Mouse (Mus musculus) MEL (cell line): Measurements from ENCODE around the gene Galnt15. TPM values are rescaled to one million over a fixed set of nuclear protein-coding genes. Genes with fewer than 3 reads are reported as not detected.

Experiments
- DNase-seq: peaks from one replicate; pipeline ENCODE4 v3.0.0; 2011; ENCODE audit warnings: low read depth, low spot score
- H3K27ac ChIP-seq: 2 replicates; pipeline ENCODE4 v1.5.1; 2012; ENCODE audit warnings: low read depth, mild to moderate bottlenecking, control low read depth, low read length, moderate library complexity; ENCODE audit not compliant: control insufficient read depth
- H3K27me3 ChIP-seq, 2 experiments: fragments of 150-350 bp in 1 of 2; sonication (generic) in 1 of 2; 2 replicates each; pipeline ENCODE4 v1.6.1; 2012; ENCODE audit warnings: low read length in 2 of 2, mild to moderate bottlenecking in 2 of 2, improper control_type of control experiment in 1 of 2, moderate library complexity in 1 of 2; ENCODE audit not compliant: insufficient read depth in 2 of 2, control insufficient read depth in 1 of 2
- H3K36me3 ChIP-seq, 2 experiments: 2 replicates each; pipeline ENCODE4 v1.6.1; 2012 to 2014; ENCODE audit warnings: low read length in 2 of 2, improper control_type of control experiment in 1 of 2, inconsistent platforms in 1 of 2, mild to moderate bottlenecking in 1 of 2; ENCODE audit not compliant: insufficient read depth in 2 of 2, control insufficient read depth in 1 of 2
- H3K4me1 ChIP-seq, 2 experiments: fragments of 150-350 bp in 1 of 2; sonication (generic) in 1 of 2; 2 replicates each; pipeline ENCODE4 v1.6.1; 2012; ENCODE audit warnings: low read length in 2 of 2, improper control_type of control experiment in 1 of 2, mild to moderate bottlenecking in 1 of 2; ENCODE audit not compliant: insufficient read depth in 2 of 2, control insufficient read depth in 1 of 2
- H3K4me3 ChIP-seq, 2 experiments: fragments of 150-350 bp in 1 of 2; sonication (generic) in 1 of 2; 2 replicates each; pipeline ENCODE4 v1.5.1; 2012; ENCODE audit warnings: low read depth in 2 of 2, low read length in 2 of 2, mild to moderate bottlenecking in 2 of 2, moderate library complexity in 2 of 2, control low read depth in 1 of 2, improper control_type of control experiment in 1 of 2; ENCODE audit not compliant: control insufficient read depth in 1 of 2, insufficient read depth in 1 of 2
- H3K79me2 ChIP-seq: 2 replicates; pipeline ENCODE4 v1.6.1; 2012; ENCODE audit warnings: mild to moderate bottlenecking, low read length, moderate library complexity; ENCODE audit not compliant: control insufficient read depth, poor library complexity, insufficient read depth
- H3K9ac ChIP-seq: 2 replicates; pipeline ENCODE4 v1.6.1; 2012; ENCODE audit warnings: low read depth, mild to moderate bottlenecking, control low read depth, low read length, moderate library complexity; ENCODE audit not compliant: control insufficient read depth, poor library complexity, severe bottlenecking
- H3K9me3 ChIP-seq: fragments of 150-350 bp; sonication (generic); replicated peaks from 2 replicates; pipeline ENCODE4 v1.6.1; 2012; ENCODE audit warnings: mild to moderate bottlenecking, low read length, improper control_type of control experiment, moderate library complexity; ENCODE audit not compliant: insufficient read depth
- BHLHE40 ChIP-seq: IDR thresholded peaks from 2 replicates; pipeline ENCODE4 v1.6.1; 2012; ENCODE audit warnings: low read depth, mild to moderate bottlenecking, inconsistent platforms, low read length, improper control_type of control experiment, borderline replicate concordance
- CHD2 ChIP-seq: IDR thresholded peaks from 2 replicates; pipeline ENCODE4 v1.6.1; 2011; ENCODE audit warnings: low read length, improper control_type of control experiment
- CTCF ChIP-seq, 3 experiments: IDR thresholded peaks in 2 of 3; conservative IDR thresholded peaks in 1 of 3; 2 replicates each; pipeline ENCODE4 v1.5.1; 2011 to 2012; ENCODE audit warnings: low read length in 3 of 3, low read depth in 2 of 3, mild to moderate bottlenecking in 2 of 3, improper control_type of control experiment in 1 of 3, inconsistent platforms in 1 of 3, mixed read lengths in 1 of 3, moderate library complexity in 1 of 3; ENCODE audit not compliant: control insufficient read depth in 1 of 3, insufficient read depth in 1 of 3, poor library complexity in 1 of 3, severe bottlenecking in 1 of 3
- E2F4 ChIP-seq: IDR thresholded peaks from 2 replicates; pipeline ENCODE4 v1.6.1; 2011; ENCODE audit warnings: low read depth, low read length, improper control_type of control experiment, borderline replicate concordance
- EP300 ChIP-seq, 2 experiments: IDR thresholded peaks; 2 replicates each; pipeline ENCODE4 v1.6.1; 2011; ENCODE audit warnings: improper control_type of control experiment in 2 of 2, low read length in 2 of 2, low read depth in 1 of 2, mild to moderate bottlenecking in 1 of 2
- GABPA ChIP-seq: IDR thresholded peaks from 2 replicates; pipeline ENCODE4 v1.6.1; 2012; ENCODE audit warnings: low read depth, mild to moderate bottlenecking, inconsistent platforms, low read length, improper control_type of control experiment, moderate library complexity
- JUND ChIP-seq: IDR thresholded peaks from 2 replicates; pipeline ENCODE4 v1.6.1; 2011; ENCODE audit warnings: low read depth, mild to moderate bottlenecking, improper control_type of control experiment, low read length
- MAFK ChIP-seq: IDR thresholded peaks from 2 replicates; pipeline ENCODE4 v1.6.1; 2011; ENCODE audit warnings: low read depth, mild to moderate bottlenecking, low read length, improper control_type of control experiment, borderline replicate concordance
- MAZ ChIP-seq: IDR thresholded peaks from 2 replicates; pipeline ENCODE4 v1.6.1; 2012; ENCODE audit warnings: low read depth, mild to moderate bottlenecking, inconsistent platforms, low read length, improper control_type of control experiment
- MXI1 ChIP-seq: IDR thresholded peaks from 2 replicates; pipeline ENCODE4 v1.6.1; 2011; ENCODE audit warnings: mild to moderate bottlenecking, low read depth, low read length, improper control_type of control experiment
- NELFE ChIP-seq: IDR thresholded peaks from 2 replicates; pipeline ENCODE4 v1.6.1; 2011; ENCODE audit warnings: low read depth, low read length, improper control_type of control experiment
- NRF1 ChIP-seq: IDR thresholded peaks from 2 replicates; pipeline ENCODE4 v1.6.1; 2014; ENCODE audit warnings: low read depth, mild to moderate bottlenecking, inconsistent platforms, low read length, improper control_type of control experiment, moderate library complexity; ENCODE audit not compliant: poor library complexity, insufficient read depth, severe bottlenecking
- POLR2AphosphoS2 ChIP-seq: IDR thresholded peaks from 2 replicates; pipeline ENCODE4 v1.6.1; 2011; ENCODE audit warnings: low read length, improper control_type of control experiment
- POLR2AphosphoS5 ChIP-seq: IDR thresholded peaks from 2 replicates; pipeline ENCODE4 v1.6.1; 2012; ENCODE audit warnings: low read depth, borderline replicate concordance, mild to moderate bottlenecking, inconsistent platforms, low read length, moderate library complexity, mixed read lengths
- RAD21 ChIP-seq: IDR thresholded peaks from 2 replicates; pipeline ENCODE4 v1.6.1; 2011; ENCODE audit warnings: mild to moderate bottlenecking, low read depth, low read length, improper control_type of control experiment
- SIN3A ChIP-seq: IDR thresholded peaks from 2 replicates; pipeline ENCODE4 v1.6.1; 2012; ENCODE audit warnings: low read length, improper control_type of control experiment, inconsistent platforms
- TAL1 ChIP-seq: IDR thresholded peaks from 2 replicates; pipeline ENCODE4 v1.6.1; 2012; ENCODE audit warnings: mild to moderate bottlenecking, inconsistent platforms, low read length, moderate library complexity, mixed read lengths
- TBP ChIP-seq: IDR thresholded peaks from 2 replicates; pipeline ENCODE4 v1.8.0; 2011; ENCODE audit warnings: low read depth, low read length, improper control_type of control experiment
- TCF12 ChIP-seq: IDR thresholded peaks from 2 replicates; pipeline ENCODE4 v1.6.1; 2014; ENCODE audit warnings: low read depth, mild to moderate bottlenecking, inconsistent platforms, low read length, improper control_type of control experiment, moderate library complexity
- UBTF ChIP-seq: IDR thresholded peaks from 2 replicates; pipeline ENCODE4 v1.6.1; 2012; ENCODE audit warnings: low read depth, mild to moderate bottlenecking, inconsistent platforms, low read length, improper control_type of control experiment, moderate library complexity, borderline replicate concordance; ENCODE audit not compliant: insufficient read depth
- USF1 ChIP-seq: IDR thresholded peaks from 2 replicates; pipeline ENCODE4 v1.6.1; 2014; ENCODE audit warnings: low read depth, mild to moderate bottlenecking, inconsistent platforms, low read length, improper control_type of control experiment, moderate library complexity
- ZC3H11A ChIP-seq: IDR thresholded peaks from 2 replicates; pipeline ENCODE4 v1.6.1; 2012; ENCODE audit warnings: low read depth, mild to moderate bottlenecking, inconsistent platforms, low read length, improper control_type of control experiment
- ZMIZ1 ChIP-seq: IDR thresholded peaks from 2 replicates; pipeline ENCODE4 v1.6.1; 2012; ENCODE audit warnings: low read depth, mild to moderate bottlenecking, inconsistent platforms, low read length, improper control_type of control experiment, moderate library complexity
- ZNF384 ChIP-seq: IDR thresholded peaks from 2 replicates; pipeline ENCODE4 v1.6.1; 2012; ENCODE audit warnings: low read depth, mild to moderate bottlenecking, inconsistent platforms, low read length, improper control_type of control experiment
- polyA plus RNA-seq, 2 experiments: library from polyadenylated mRNA; stranded (reverse) in 1 of 2; unstranded in 1 of 2; fragments of >175 nt in 1 of 2; fragments of >200 nt in 1 of 2; gene quantifications; 2 replicates each; pipeline versions ENCODE4 v1.2.1 to v1.2.4; 2012; ENCODE audit warnings: low replicate concordance in 2 of 2, low read depth in 1 of 2; ENCODE audit not compliant: insufficient read length in 2 of 2, insufficient read depth in 1 of 2, missing spikeins in 1 of 2
- total RNA-seq: library from RNA; depleted of rRNA; stranded (reverse); fragments of 300-350 nt; gene quantifications from 2 replicates; pipeline ENCODE4 v1.2.3, GENCODE M21; 2012

The Galnt15 gene
- total and polyA plus RNA-seq, 3 experiments, result 0.04 to 0.15 TPM; not detected in 1

- Histone ChIP-seq H3K79me2 (no peaks in the 10 kb centered on the region), H3K9ac (no peak overlapping the region), H3K4me1 (peaks cover 0 to 4% of the 10 kb centered on the region in 2 experiments; a peak in 2 of 4 replicates), H3K9me3 (no peaks in the 10 kb centered on the region), H3K4me3 (no peak overlapping the region)
- DNase-seq, result no peak
- TF ChIP-seq TBP, result no peak
- no peak for TF ChIP-seq E2F4
- TF ChIP-seq MAZ, result no peak
- TF ChIP-seq MXI1, result no peak
- no peak for TF ChIP-seq POLR2AphosphoS2
- TF ChIP-seq CHD2, result no peak
- no peak for TF ChIP-seq NELFE
- TF ChIP-seq, all 39 proteins: peak for 0
- Histone ChIP-seq H3K36me3 (no peaks in the 10 kb centered on the region), H3K27ac (no peak overlapping the region), H3K27me3 (peaks cover 0 to 4% of the 10 kb centered on the region in 2 experiments; a peak in 3 of 4 replicates)
Measured at GRCm38 (mm10) chr14:32023891-32024290, 4.9 kb upstream of the Galnt15 start.

GRCm38 (mm10) chr14:32027218-32027617 lies 1.6 kb upstream of the Galnt15 start:
- DNase-seq, result no peak
- no peaks in the 10 kb centered on the region for H3K9me3 ChIP-seq

DNA sequence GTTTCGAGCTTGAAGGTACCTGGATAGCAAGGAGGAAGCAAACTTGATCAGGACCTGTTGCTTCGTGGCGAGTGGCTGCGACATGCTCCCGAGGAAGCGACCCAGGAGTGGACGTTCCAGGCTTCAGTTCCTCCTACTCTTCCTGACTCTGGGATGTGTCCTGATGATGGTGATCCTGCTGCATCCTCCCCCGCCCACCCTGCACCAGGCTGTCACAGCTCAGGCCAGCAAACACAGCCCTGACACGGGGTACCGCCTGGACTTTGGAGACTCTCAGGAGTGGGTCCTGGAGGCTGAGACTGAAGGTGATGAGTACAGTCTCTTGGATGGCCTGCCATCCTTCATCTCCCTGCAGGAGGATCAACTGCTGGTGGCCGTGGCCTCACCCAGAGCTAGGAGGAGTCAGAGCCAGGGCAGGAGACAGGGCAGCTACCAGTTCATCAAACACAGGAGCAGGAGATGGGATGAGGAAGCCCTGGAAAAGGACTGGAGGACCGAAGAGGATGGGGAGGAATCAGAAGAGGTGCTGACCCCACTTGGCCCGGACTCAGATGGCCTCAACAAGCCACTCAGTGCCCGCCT lies 713 bp downstream of the Galnt15 start:
- peaks cover 0 to 4% of the 10 kb centered on the region in 2 experiments; a peak in 2 of 4 replicates for H3K27me3 ChIP-seq

More at GRCm38 (mm10) chr14:32027218-32027617, 1.6 kb upstream of the Galnt15 start:
- no peak overlapping the region for H3K9ac ChIP-seq
- TF ChIP-seq NRF1, result no peak
- no peak for TF ChIP-seq MAFK
- no peak for TF ChIP-seq BHLHE40
- TF ChIP-seq CHD2, result no peak
- no peak for TF ChIP-seq GABPA
- TF ChIP-seq MXI1, result no peak
- no peak for TF ChIP-seq MAZ
- no peak for TF ChIP-seq POLR2AphosphoS2
- no peak for TF ChIP-seq JUND
- TF ChIP-seq TBP, result no peak
- TF ChIP-seq RAD21, result no peak
- no peak overlapping the region for H3K4me3 ChIP-seq
- no peaks in the 10 kb centered on the region for H3K79me2 ChIP-seq
- peaks cover 0 to 4% of the 10 kb centered on the region in 2 experiments; a peak in 2 of 4 replicates for H3K4me1 ChIP-seq
- H3K36me3 ChIP-seq, result no peaks in the 10 kb centered on the region
- no peak overlapping the region for H3K27ac ChIP-seq
- peaks cover 0 to 4% of the 10 kb centered on the region in 2 experiments; a peak in 2 of 4 replicates for H3K27me3 ChIP-seq

More for the DNA sequence above, 713 bp downstream of the Galnt15 start:
- Histone ChIP-seq H3K36me3 (no peaks in the 10 kb centered on the region), H3K9me3 (no peaks in the 10 kb centered on the region), H3K4me3 (no peak overlapping the region), H3K4me1 (no peaks in the 10 kb centered on the region), H3K27ac (no peak overlapping the region), H3K9ac (no peak overlapping the region), H3K79me2 (no peaks in the 10 kb centered on the region)
- TF ChIP-seq TAL1 (no peak), SIN3A (no peak), ZMIZ1 (no peak), MAZ (no peak), ZC3H11A (no peak), UBTF (no peak), TBP (no peak), TCF12 (no peak), ZNF384 (no peak), POLR2AphosphoS5 (no peak), MAFK (no peak), CHD2 (no peak), USF1 (no peak), MXI1 (no peak), EP300 (IDR thresholded peaks at IDR 0.05; ENCODE audit: low read depth in 1 of 2, low read length in 2 of 2) (no peak), NRF1 (no peak), NELFE (no peak), BHLHE40 (no peak), CTCF (IDR thresholded peaks at IDR 0.05 in 2 of 3, conservative IDR thresholded peaks at IDR 0.05 in 1 of 3; ENCODE audit: control insufficient read depth in 1 of 3, insufficient read depth in 1 of 3, low read depth in 2 of 3, low read length in 3 of 3, poor library complexity in 1 of 3, severe bottlenecking in 1 of 3) (no peak)
- no peak for DNase-seq
